Mouse (Mus musculus): Measurements from ENCODE around the gene Rad51b.

DNA sequence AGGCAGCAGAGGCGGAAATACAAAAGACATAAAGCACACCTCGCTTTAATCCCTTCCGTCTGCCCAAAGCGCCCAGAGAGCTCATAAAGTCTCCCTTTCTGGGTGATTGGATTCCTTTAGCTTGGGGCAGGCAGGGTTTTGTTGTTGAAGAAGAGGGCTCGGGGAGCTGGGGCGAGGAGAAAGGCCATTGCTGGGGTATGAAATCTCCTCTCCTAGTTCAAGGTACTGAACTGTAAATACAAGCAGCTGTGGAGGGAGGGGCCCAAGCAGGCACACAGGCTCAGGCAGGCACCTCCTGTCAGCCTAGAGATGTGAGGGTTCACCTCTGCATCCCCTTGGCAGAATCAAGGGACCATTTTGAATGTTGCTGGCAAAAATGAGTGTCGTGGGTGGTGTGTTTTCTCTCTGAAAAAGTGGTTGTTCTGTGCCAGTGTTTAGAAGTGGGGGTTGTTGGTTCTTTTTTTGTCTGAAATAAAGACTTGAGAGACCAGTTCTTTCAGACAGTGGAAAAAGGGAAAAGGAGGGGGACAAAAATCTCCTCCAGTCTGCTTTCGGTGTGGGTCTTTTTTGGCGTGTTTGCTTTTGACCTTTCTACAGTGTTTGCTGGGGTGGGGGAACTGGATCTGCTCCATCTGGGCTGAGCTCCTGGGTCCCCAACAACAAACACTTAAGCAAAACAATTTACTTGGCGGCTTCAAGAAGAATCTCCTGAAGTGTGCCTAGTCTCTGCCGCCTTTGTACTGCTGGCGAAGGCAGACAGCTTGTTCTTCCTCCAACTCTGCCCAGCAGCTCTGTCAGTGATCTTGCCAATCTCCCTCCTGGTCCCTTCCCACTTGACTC, 418.6 kb downstream of the Rad51b start:
- no peak for TF ChIP-seq CTCF (IDR thresholded peaks at IDR 0.05; ENCODE audit: low read depth)
- TF ChIP-seq EP300 (IDR thresholded peaks at IDR 0.05; ENCODE audit: low read depth): no peak
